Comparison of ENCODE assay signal across 21 mouse cellular contexts in the genomic region with DNA sequence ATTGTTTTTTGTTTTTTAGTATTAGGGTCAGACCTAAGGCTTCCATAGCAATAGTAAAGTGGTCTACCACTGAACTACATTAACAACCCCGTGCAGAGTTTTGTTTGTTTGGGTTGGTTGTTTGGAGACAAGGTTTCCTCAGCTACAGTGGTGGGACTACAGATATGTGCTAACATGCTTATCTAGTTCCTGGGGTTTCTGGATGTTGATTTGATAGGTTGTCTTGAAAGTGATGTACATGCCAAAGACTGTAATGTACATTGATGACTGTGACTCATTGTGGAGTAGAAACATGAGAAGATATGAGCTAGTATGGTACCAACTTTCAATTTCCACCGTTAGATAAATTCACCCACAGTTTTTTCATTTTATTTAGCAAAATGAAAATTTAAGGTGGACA. TPM values are rescaled to one million over a fixed set of nuclear protein-coding genes. Genes with fewer than 3 reads are reported as not detected.
A peak's percentile ranks its signal among the peaks of the same experiment; 100 is the strongest.
DNase-seq lines count a peak whose midpoint lies in the region; ATAC-seq and TF ChIP-seq lines count a peak whose summit lies in the region.
"Had no signal": no experiment of that assay in that cellular context is flagged by ENCODE, and none has a peak within 500 bp of the region (broad histone marks: within the 10 kb centered on the region; RNA-seq: fewer than 3 reads in every experiment).

No protein-coding gene starts in this region.

- no peak for TF ChIP-seq EP300 in lung, postnatal 0 days (IDR thresholded peaks at IDR 0.05)
- no peak for TF ChIP-seq EP300 in stomach, postnatal 0 days (optimal IDR thresholded peaks at IDR 0.05)

- no peak overlapping the region for H3K4me2 ChIP-seq in lung, postnatal 0 days (replicated peaks; ENCODE audit: low read depth, low read length)
- H3K4me2 ChIP-seq in liver, embryonic 16.5 days (ENCODE audit: low read depth, low read length): peak overlapping the region; percentile 68
- H3K4me2 ChIP-seq in stomach, postnatal 0 days (replicated peaks; ENCODE audit: low read depth): peak overlapping the region; percentile 35; the same call in 1 of the 2 replicates
- H3K4me2 ChIP-seq: embryonic facial prominence, embryonic 12.5 days; heart, embryonic 12.5 days had no signal

- H3K4me3 ChIP-seq in lung, postnatal 0 days (ENCODE audit: low read depth, low read length): peak overlapping the region; percentile 20; the same call in 1 of the 2 replicates
- peak overlapping the region; percentile 27; the same call in 1 of the 2 replicates for H3K4me3 ChIP-seq in embryonic fibroblast, embryonic 13.5 days (ENCODE audit: insufficient read depth, low read length)
- H3K4me3 ChIP-seq in liver, embryonic 16.5 days (ENCODE audit: low read depth, low read length): 0 out of 2 replicates have a peak overlapping the region, but pooled peaks have one; percentile 12
- H3K4me3 ChIP-seq in stomach, postnatal 0 days (ENCODE audit: low read depth, low read length): no peak overlapping the region; the same call in 1 of the 2 replicates
- H3K4me3 ChIP-seq: embryonic facial prominence, embryonic 12.5 days; heart, embryonic 12.5 days; neural tube, embryonic 15.5 days had no signal

- H3K9ac ChIP-seq in lung, postnatal 0 days (replicated peaks; ENCODE audit: low read depth): no peak overlapping the region
- no peak overlapping the region for H3K9ac ChIP-seq in liver, embryonic 16.5 days (ENCODE audit: low read depth, low read length)
- no peak overlapping the region for H3K9ac ChIP-seq in stomach, postnatal 0 days (ENCODE audit: low read length)
- H3K9ac ChIP-seq: embryonic facial prominence, embryonic 12.5 days; heart, embryonic 12.5 days; neural tube, embryonic 15.5 days had no signal

- TF ChIP-seq POLR2A in embryonic fibroblast, embryonic 13.5 days (IDR thresholded peaks at IDR 0.05; ENCODE audit: low read depth, low read length): no peak

- H3K4me1 ChIP-seq in lung, postnatal 0 days (ENCODE audit: insufficient read depth, low read depth, low read length): no peaks in the 10 kb centered on the region
- peaks cover 5% of the 10 kb centered on the region for H3K4me1 ChIP-seq in embryonic fibroblast, embryonic 13.5 days (ENCODE audit: control insufficient read depth, insufficient read depth, low read length)
- H3K4me1 ChIP-seq in liver, embryonic 16.5 days (ENCODE audit: control insufficient read depth, low read depth, low read length): peaks cover 19% of the 10 kb centered on the region
- no peaks in the 10 kb centered on the region for H3K4me1 ChIP-seq in stomach, postnatal 0 days (replicated peaks; ENCODE audit: control insufficient read depth, insufficient read depth)
- H3K4me1 ChIP-seq: embryonic facial prominence, embryonic 12.5 days had no signal

- no peaks in the 10 kb centered on the region for H3K9me3 ChIP-seq in lung, postnatal 0 days (ENCODE audit: low read length)
- H3K9me3 ChIP-seq in liver, embryonic 16.5 days (replicated peaks; ENCODE audit: control insufficient read depth, low read length): no peaks in the 10 kb centered on the region
- no peaks in the 10 kb centered on the region for H3K9me3 ChIP-seq in stomach, postnatal 0 days (ENCODE audit: control insufficient read depth, low read length)
- H3K9me3 ChIP-seq: embryonic facial prominence, embryonic 12.5 days; heart, embryonic 12.5 days; neural tube, embryonic 15.5 days had no signal

- no peak overlapping the region for H3K27ac ChIP-seq in lung, postnatal 0 days (ENCODE audit: low read length)
- H3K27ac ChIP-seq in embryonic fibroblast, embryonic 13.5 days (ENCODE audit: insufficient read depth, low read length): no peak overlapping the region
- no peak overlapping the region for H3K27ac ChIP-seq in liver, embryonic 16.5 days (ENCODE audit: low read length)
- H3K27ac ChIP-seq in stomach, postnatal 0 days (replicated peaks): no peak overlapping the region
- H3K27ac ChIP-seq: embryonic facial prominence, embryonic 12.5 days; neural tube, embryonic 15.5 days had no signal

- no peaks in the 10 kb centered on the region for H3K36me3 ChIP-seq in lung, postnatal 0 days (ENCODE audit: insufficient read depth, low read length)
- H3K36me3 ChIP-seq in liver, embryonic 16.5 days (ENCODE audit: control insufficient read depth, insufficient read depth): no peaks in the 10 kb centered on the region
- H3K36me3 ChIP-seq in stomach, postnatal 0 days (ENCODE audit: control insufficient read depth, insufficient read depth, low read length): no peaks in the 10 kb centered on the region
- H3K36me3 ChIP-seq: embryonic facial prominence, embryonic 12.5 days; heart, embryonic 12.5 days; neural tube, embryonic 15.5 days had no signal

- ATAC-seq in lung, postnatal 0 days: no peak
- no peak for ATAC-seq in liver, embryonic 16.5 days (ENCODE audit: low read depth)
- ATAC-seq in stomach, postnatal 0 days (ENCODE audit: low FRiP score, low TSS enrichment): no peak

- no peak for TF ChIP-seq CTCF in lung, postnatal 0 days (IDR thresholded peaks at IDR 0.05)
- TF ChIP-seq CTCF in embryonic fibroblast, embryonic 13.5 days (IDR thresholded peaks at IDR 0.05; ENCODE audit: borderline replicate concordance, insufficient read depth, low read length): no peak
- TF ChIP-seq CTCF in stomach, postnatal 0 days (IDR thresholded peaks at IDR 0.05; ENCODE audit: low read depth): no peak

- no peaks in the 10 kb centered on the region for H3K27me3 ChIP-seq in lung, postnatal 0 days (replicated peaks; ENCODE audit: insufficient read depth, low read length)
- H3K27me3 ChIP-seq in liver, embryonic 16.5 days (ENCODE audit: control insufficient read depth, insufficient read depth, low read depth, low read length): no peaks in the 10 kb centered on the region
- no peaks in the 10 kb centered on the region for H3K27me3 ChIP-seq in stomach, postnatal 0 days (ENCODE audit: control insufficient read depth, insufficient read depth, low read length)
- H3K27me3 ChIP-seq: embryonic facial prominence, embryonic 12.5 days; neural tube, embryonic 15.5 days had no signal

- WGBS in lung, postnatal 0 days: 55% methylated on average over 2 of the region's 2 CpGs
- 20% methylated on average over 2 of the region's 2 CpGs for WGBS in liver, embryonic 16.5 days (ENCODE audit: insufficient replicate concordance)
- 67% methylated on average over 2 of the region's 2 CpGs for WGBS in stomach, postnatal 0 days

- DNase-seq in lung, postnatal 0 days (ENCODE audit: low spot score): no peak
- no peak for DNase-seq in lung, adult 18-20 months
- no peak for DNase-seq in stomach, postnatal 0 days (ENCODE audit: low spot score)
- DNase-seq in cerebellum, postnatal 10 days: no peak
- DNase-seq in MN1 (ENCODE audit: low spot score): no peak
- DNase-seq: adrenal gland, adult 2 months; cerebellum, adult 18-20 months; heart, postnatal 36 days; retina, postnatal 1 day; spleen, adult 18-20 months had no signal

RNA-seq across cellular contexts. Expression of gene Esyt2, which starts 2.5 kb away (rescaled TPM):
- polyA plus RNA-seq in lung, postnatal 0 days (2015; fragmentation: Nextera tagmentation; extraction: Ambion mirVana): 16.7 and 17.2 TPM in 2 replicates
- 221 and 258 TPM in 2 replicates for polyA plus RNA-seq in embryonic fibroblast, embryonic 13.5 days (2011; ENCODE audit: insufficient read length, low read depth, missing spikeins)
- polyA plus RNA-seq in liver, embryonic 16.5 days (2015; fragmentation: Nextera tagmentation; extraction: Ambion mirVana): 9.4 TPM in 2 replicates
- polyA plus RNA-seq in stomach, postnatal 0 days (2015; fragmentation: Nextera tagmentation; extraction: Ambion mirVana): 17.0 and 17.5 TPM in 2 replicates

RNA-seq across cellular contexts. Expression of gene Gm11027, which starts 8.3 kb away (rescaled TPM):
- not detected in 2 replicates for polyA plus RNA-seq in lung, postnatal 0 days (2015; fragmentation: Nextera tagmentation; extraction: Ambion mirVana)
- polyA plus RNA-seq in embryonic fibroblast, embryonic 13.5 days (2011; ENCODE audit: insufficient read length, low read depth, missing spikeins): not detected in 2 replicates
- polyA plus RNA-seq in liver, embryonic 16.5 days (2015; fragmentation: Nextera tagmentation; extraction: Ambion mirVana): not detected in 2 replicates
- not detected in 2 replicates for polyA plus RNA-seq in stomach, postnatal 0 days (2015; fragmentation: Nextera tagmentation; extraction: Ambion mirVana)
- polyA plus RNA-seq: adrenal gland, adult 2 months; brain, embryonic 14.5 days; embryonic facial prominence, embryonic 12.5 days; forebrain, embryonic 11.5 days; gonadal fat pad, adult 2 months; heart, embryonic 12.5 days; kidney, embryonic 16.5 days; liver, adult 2 months; neural tube, embryonic 15.5 days; testis, adult 2 months had no signal

RNA-seq across cellular contexts. Expression of gene Wdr60, which starts 20.7 kb away (rescaled TPM):
- polyA plus RNA-seq in lung, postnatal 0 days (2015; fragmentation: Nextera tagmentation; extraction: Ambion mirVana): 15.4 and 16.6 TPM in 2 replicates
- 12.0 and 13.9 TPM in 2 replicates for polyA plus RNA-seq in embryonic fibroblast, embryonic 13.5 days (2011; ENCODE audit: insufficient read length, low read depth, missing spikeins)
- polyA plus RNA-seq in liver, embryonic 16.5 days (2015; fragmentation: Nextera tagmentation; extraction: Ambion mirVana): 2.8 and 3.0 TPM in 2 replicates
- 7.7 and 8.5 TPM in 2 replicates for polyA plus RNA-seq in stomach, postnatal 0 days (2015; fragmentation: Nextera tagmentation; extraction: Ambion mirVana)

Comparison
In these comparisons a context has a peak if more than half of its experiments do, and no peak if none do; other contexts are left out.
1. RNA of gene Esyt2, which starts 2.5 kb away (polyA plus RNA-seq): 221 to 258 TPM in embryonic fibroblast, embryonic 13.5 days; 17.0 to 17.5 TPM in stomach, postnatal 0 days, 16.7 to 17.2 TPM in lung, postnatal 0 days and 9.4 TPM in liver, embryonic 16.5 days; every median in the first group is over 10 times any median in the second.